Mouse (Mus musculus): ENCODE measurements around the gene Gpha2. TPM values are rescaled to one million over a fixed set of nuclear protein-coding genes. Genes with fewer than 3 reads are reported as not detected.

Gene Gpha2
- total and polyA plus RNA-seq, 3 experiments: not detected

DNA sequence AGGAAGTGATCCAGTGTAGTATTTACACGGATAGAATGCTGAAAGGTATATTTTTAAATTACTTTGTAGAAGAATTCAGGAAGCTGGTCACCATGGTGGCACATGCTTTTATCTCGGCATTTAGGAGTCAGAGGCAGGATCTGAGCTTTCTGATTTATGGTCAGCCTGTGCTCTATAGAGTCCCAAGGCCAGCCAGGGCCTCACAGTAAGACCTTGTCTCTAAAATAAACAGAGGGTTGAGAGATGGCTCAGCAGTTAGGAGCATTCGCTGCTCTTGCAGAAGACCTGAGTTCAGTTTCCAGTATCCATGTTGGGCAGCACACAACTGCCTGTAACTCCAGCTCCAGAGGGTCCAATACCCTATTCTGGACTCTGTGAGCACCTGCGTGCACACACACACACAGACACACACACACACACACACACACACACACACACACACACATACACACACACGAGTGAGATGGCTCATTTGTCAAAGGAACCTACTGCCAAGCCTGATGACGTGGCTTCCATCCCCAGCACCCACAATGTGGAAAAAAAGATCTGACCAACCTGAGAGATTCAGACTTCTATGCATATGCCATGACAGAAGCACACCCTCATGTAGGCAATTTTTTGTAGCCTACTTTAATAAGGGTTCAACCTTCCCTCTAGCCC is 10.0 kb upstream of the Gpha2 start:
- TF ChIP-seq MEF2A (IDR thresholded peaks at IDR 0.05; ENCODE audit: borderline replicate concordance, low read depth, low read length) (no peak), MXI1 (IDR thresholded peaks at IDR 0.05; ENCODE audit: low read depth, low read length) (no peak), TCF12 (IDR thresholded peaks at IDR 0.05; ENCODE audit: low read depth, low read length) (no peak), CHD1 (IDR thresholded peaks at IDR 0.05; ENCODE audit: low read depth, low read length) (no peak)
- DNase-seq (ENCODE audit: extremely low read depth): no peak
- Histone ChIP-seq H3K4me1 (ENCODE audit: control insufficient read depth in 1 of 2, insufficient read depth in 2 of 2) (peaks cover 11 to 21% of the 10 kb centered on the region in 2 experiments), H3K27ac (ENCODE audit: insufficient read depth, low read depth) (no peak overlapping the region), H3K9ac (ENCODE audit: insufficient read depth, low read depth) (no peak overlapping the region), H3K27me3 (replicated peaks) (no peaks in the 10 kb centered on the region), H3K36me3 (replicated peaks in 1 of 2; ENCODE audit: control insufficient read depth in 1 of 2, insufficient read depth in 1 of 2, low read length in 1 of 2) (no peaks in the 10 kb centered on the region), H3K9me3 (replicated peaks; ENCODE audit: low read length) (no peaks in the 10 kb centered on the region), H3K4me2 (ENCODE audit: insufficient read depth, low read depth, poor library complexity, severe bottlenecking) (no peak overlapping the region), H3K79me2 (replicated peaks; ENCODE audit: control insufficient read depth, extremely low read depth, insufficient read depth, poor library complexity, severe bottlenecking) (no peaks in the 10 kb centered on the region), H3K4me3 (replicated peaks in 1 of 3; ENCODE audit: low read depth in 2 of 3, low read length in 2 of 3, poor library complexity in 1 of 3) (no peak overlapping the region)
- in situ Hi-C loops (cut with MboI; ENCODE audit: low pct_ligation_motif_present, low pct_unique_long_range_greater_than_20kb, low sequenced_read_pairs): no loop called here
- dilution Hi-C loops (cut with MboI; ENCODE audit: extremely low pct_ligation_motif_present, extremely low pct_unique_long_range_greater_than_20kb, low sequenced_read_pairs): no loop called here

DNA sequence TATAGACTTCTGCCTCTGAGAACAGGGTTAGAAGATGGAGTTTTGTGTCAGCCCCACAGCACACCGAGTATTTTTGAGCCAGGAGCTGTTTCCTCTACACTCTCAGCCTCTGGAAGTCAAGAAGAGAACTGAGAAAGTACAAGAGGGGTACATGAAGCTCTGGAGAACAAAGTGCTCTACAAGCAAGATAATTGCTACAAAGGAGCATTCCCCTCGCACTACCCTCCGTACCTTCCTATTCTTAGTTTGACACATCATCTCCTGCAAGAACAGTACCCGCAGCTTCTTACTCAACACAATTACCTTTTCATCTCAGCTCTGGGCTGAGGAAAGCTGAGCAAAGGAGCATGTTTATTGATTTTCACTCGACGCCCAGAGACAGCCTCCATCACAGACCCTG is 7.6 kb upstream of the Gpha2 start:
- Histone ChIP-seq H3K4me1 (ENCODE audit: control insufficient read depth in 1 of 2, insufficient read depth in 2 of 2) (peaks cover 4 to 24% of the 10 kb centered on the region in 2 experiments), H3K9me3 (replicated peaks; ENCODE audit: low read length) (no peaks in the 10 kb centered on the region), H3K4me3 (replicated peaks in 1 of 3; ENCODE audit: low read depth in 2 of 3, low read length in 2 of 3, poor library complexity in 1 of 3) (no peak overlapping the region), H3K27me3 (replicated peaks) (no peaks in the 10 kb centered on the region), H3K36me3 (replicated peaks in 1 of 2; ENCODE audit: control insufficient read depth in 1 of 2, insufficient read depth in 1 of 2, low read length in 1 of 2) (no peaks in the 10 kb centered on the region), H3K79me2 (replicated peaks; ENCODE audit: control insufficient read depth, extremely low read depth, insufficient read depth, poor library complexity, severe bottlenecking) (no peaks in the 10 kb centered on the region), H3K9ac (ENCODE audit: insufficient read depth, low read depth) (no peak overlapping the region), H3K27ac (ENCODE audit: insufficient read depth, low read depth) (no peak overlapping the region), H3K4me2 (ENCODE audit: insufficient read depth, low read depth, poor library complexity, severe bottlenecking) (no peak overlapping the region)
- DNase-seq (ENCODE audit: extremely low read depth): no peak
- dilution Hi-C loops (cut with MboI; ENCODE audit: extremely low pct_ligation_motif_present, extremely low pct_unique_long_range_greater_than_20kb, low sequenced_read_pairs) (no loop called here), in situ Hi-C loops (cut with MboI; ENCODE audit: low pct_ligation_motif_present, low pct_unique_long_range_greater_than_20kb, low sequenced_read_pairs) (no loop called here)
- TF ChIP-seq CTCF (conservative IDR thresholded peaks at IDR 0.05 in 1 of 2, IDR thresholded peaks at IDR 0.05 in 1 of 2; ENCODE audit: low read depth in 2 of 2, low read length in 2 of 2): no peak
- TF ChIP-seq POLR2AphosphoS2 (IDR thresholded peaks at IDR 0.05; ENCODE audit: low read depth, low read length): no peak
- TF ChIP-seq KAT2A (IDR thresholded peaks at IDR 0.05; ENCODE audit: insufficient replicate concordance, low read length): no peak
- no peak for TF ChIP-seq EP300 (IDR thresholded peaks at IDR 0.05; ENCODE audit: low read length)
- TF ChIP-seq MEF2A (IDR thresholded peaks at IDR 0.05; ENCODE audit: borderline replicate concordance, low read depth, low read length): no peak

DNA sequence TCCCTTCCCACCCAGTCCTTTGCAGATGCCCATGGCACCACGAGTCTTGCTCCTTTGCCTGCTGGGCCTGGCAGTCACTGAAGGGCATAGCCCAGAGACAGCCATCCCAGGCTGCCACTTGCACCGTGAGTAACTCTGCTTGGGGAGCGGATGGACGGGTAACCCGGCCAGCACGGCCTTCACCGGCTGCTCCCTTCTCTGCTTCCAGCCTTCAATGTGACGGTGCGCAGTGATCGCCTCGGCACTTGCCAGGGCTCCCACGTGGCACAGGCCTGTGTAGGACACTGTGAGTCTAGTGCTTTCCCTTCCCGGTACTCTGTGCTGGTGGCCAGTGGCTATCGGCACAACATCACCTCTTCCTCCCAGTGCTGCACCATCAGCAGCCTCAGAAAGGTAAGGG is 583 bp downstream of the Gpha2 start:
- no peaks in the 10 kb centered on the region for H3K79me2 ChIP-seq (replicated peaks; ENCODE audit: control insufficient read depth, extremely low read depth, insufficient read depth, poor library complexity, severe bottlenecking)
- TF ChIP-seq RAD21 (IDR thresholded peaks at IDR 0.05; ENCODE audit: low read depth, low read length) (no peak), ZKSCAN1 (IDR thresholded peaks at IDR 0.05; ENCODE audit: borderline replicate concordance, low read depth, low read length) (no peak), EP300 (IDR thresholded peaks at IDR 0.05; ENCODE audit: low read length) (no peak), CTCF (conservative IDR thresholded peaks at IDR 0.05 in 1 of 2, IDR thresholded peaks at IDR 0.05 in 1 of 2; ENCODE audit: low read depth in 2 of 2, low read length in 2 of 2) (no peak), PAX5 (IDR thresholded peaks at IDR 0.05; ENCODE audit: low read length) (no peak), ZNF384 (IDR thresholded peaks at IDR 0.05; ENCODE audit: low read depth, low read length) (no peak)
- H3K36me3 ChIP-seq (replicated peaks in 1 of 2; ENCODE audit: control insufficient read depth in 1 of 2, insufficient read depth in 1 of 2, low read length in 1 of 2): peaks cover 14 to 32% of the 10 kb centered on the region in 2 experiments
- H3K27ac ChIP-seq (ENCODE audit: insufficient read depth, low read depth): no peak overlapping the region
- no peak overlapping the region for H3K9ac ChIP-seq (ENCODE audit: insufficient read depth, low read depth)
- dilution Hi-C loops (cut with MboI; ENCODE audit: extremely low pct_ligation_motif_present, extremely low pct_unique_long_range_greater_than_20kb, low sequenced_read_pairs) (no loop called here), in situ Hi-C loops (cut with MboI; ENCODE audit: low pct_ligation_motif_present, low pct_unique_long_range_greater_than_20kb, low sequenced_read_pairs) (no loop called here)
- DNase-seq (ENCODE audit: extremely low read depth): no peak
- H3K27me3 ChIP-seq (replicated peaks): no peaks in the 10 kb centered on the region
- peaks cover 2 to 32% of the 10 kb centered on the region in 2 experiments; a peak in 2 of 4 replicates for H3K4me1 ChIP-seq (ENCODE audit: control insufficient read depth in 1 of 2, insufficient read depth in 2 of 2)
- H3K4me2 ChIP-seq (ENCODE audit: insufficient read depth, low read depth, poor library complexity, severe bottlenecking): no peak overlapping the region
- H3K9me3 ChIP-seq (replicated peaks; ENCODE audit: low read length): no peaks in the 10 kb centered on the region
- H3K4me3 ChIP-seq (replicated peaks in 1 of 3; ENCODE audit: low read depth in 2 of 3, low read length in 2 of 3, poor library complexity in 1 of 3): no peak overlapping the region

Measured in CH12.LX (cell line).